Mouse (Mus musculus) G1E (cell line): ENCODE measurements at regions not wholly inside any gene's neighbourhood (a gene's known extent, or its start where the extent isn't known, plus 50 kb on each side); places are given as distances from the start of the nearest gene placed in this dataset.

Source experiments
- CTCF ChIP-seq: IDR thresholded peaks from 2 replicates; pipeline ENCODE4 v1.5.1; 2012; ENCODE audit warnings: low read depth, low read length, inconsistent platforms, mixed read lengths
- GATA1 ChIP-seq: IDR thresholded peaks from 2 replicates; pipeline ENCODE4 v1.6.1; 2012; ENCODE audit warnings: borderline replicate concordance, low read length, inconsistent platforms, mixed read lengths
- GATA2 ChIP-seq: IDR thresholded peaks from 2 replicates; pipeline ENCODE4 v1.6.1; 2012; ENCODE audit warnings: low read depth, low read length, inconsistent platforms, borderline replicate concordance
- POLR2AphosphoS5 ChIP-seq: IDR thresholded peaks from 2 replicates; pipeline ENCODE4 v1.6.1; 2012; ENCODE audit warnings: low read depth, low read length, inconsistent platforms; ENCODE audit not compliant: insufficient replicate concordance
- TAL1 ChIP-seq: conservative IDR thresholded peaks from 2 replicates; pipeline ENCODE4 v1.6.1; 2012; ENCODE audit warnings: low read depth, low read length, inconsistent platforms, mixed read lengths

DNA sequence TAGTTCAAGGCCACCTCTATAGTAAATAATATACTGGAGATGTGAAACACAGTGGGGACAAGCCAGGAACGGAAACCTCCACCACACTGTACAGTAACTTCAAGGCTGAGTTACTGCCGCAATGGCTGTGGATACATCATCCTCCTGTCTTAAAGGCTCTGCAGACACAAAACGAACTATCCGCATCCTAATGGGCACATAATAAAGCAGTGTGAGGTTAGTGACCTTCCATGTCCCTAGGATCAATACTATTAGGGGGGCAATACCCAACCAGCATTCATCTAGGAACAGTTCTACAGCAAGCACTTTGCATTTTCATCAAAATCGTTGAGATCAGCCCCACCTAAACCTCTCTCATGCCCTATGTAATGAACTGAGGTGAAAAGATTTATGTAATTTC is 142.4 kb upstream of the Zfand5 start:
- TF ChIP-seq GATA1 (no peak), GATA2 (no peak), CTCF (no peak), TAL1 (no peak), POLR2AphosphoS5 (no peak)
